Mouse (Mus musculus) midbrain, embryonic 12.5 days (tissue): ENCODE data around the gene Arglu1. TPM values are rescaled to one million over a fixed set of nuclear protein-coding genes. Genes with fewer than 3 reads are reported as not detected.
A peak's percentile ranks its signal among the peaks of the same experiment; 100 is the strongest.

Experiments
- microRNA-seq: library from miRNA; unstranded; fragments of <30 nt; microRNA quantifications from one replicate; pipeline ENCODE4, GENCODE M21; 2017
- polyA plus RNA-seq: library from polyadenylated mRNA; unstranded; fragments of >200 nt; fragmentation: Nextera tagmentation; extraction: Ambion mirVana; gene quantifications from 2 replicates; pipeline ENCODE4 v1.2.1, GENCODE M21; 2016

Gene Arglu1
- polyA plus RNA-seq, 1 experiment from 2014 or later, result 201 TPM

Small RNA genes within 50 kb of the gene (microRNA-seq; reads per million reads assigned to microRNA genes)
- 17.4 reads per million, percentile 32 among the genes with 10 or more reads in this experiment for gene Mir7654

Other genes starting within 250 kb of the Arglu1 start
- 26.7 and 30.9 TPM in 2 replicates for gene Efnb2, start 29.3 kb downstream of the Arglu1 start, polyA plus RNA-seq